9 mouse cellular contexts compared by ENCODE assay signal in genomic region chr2:21142616-21143015, GRCm38 (mm10).
DNase-seq lines count a peak whose midpoint lies in the region; ATAC-seq and TF ChIP-seq lines count a peak whose summit lies in the region.
"Had no signal": no experiment of that assay in that cellular context is flagged by ENCODE, and none has a peak within 500 bp of the region (broad histone marks: within the 10 kb centered on the region; RNA-seq: fewer than 3 reads in every experiment).

No protein-coding gene starts in this region.

- H3K9me3 ChIP-seq in forebrain, embryonic 12.5 days = 0 out of 2 replicates have a peak, but pooled peaks cover 8% of the 10 kb centered on the region
- H3K9me3 ChIP-seq in intestine, embryonic 15.5 days = no peaks in the 10 kb centered on the region
- no peaks in the 10 kb centered on the region for H3K9me3 ChIP-seq in midbrain, embryonic 15.5 days

- peak; percentile 37; the same call in 1 of the 2 replicates for ATAC-seq in forebrain, embryonic 12.5 days (ENCODE audit: low FRiP score)
- ATAC-seq in intestine, embryonic 15.5 days = 0 out of 2 replicates have a peak, but pooled peaks have one; percentile 3
- peak; percentile 35 for ATAC-seq in midbrain, embryonic 15.5 days (replicated peaks)
- ATAC-seq in erythroblast, adult 5-6 weeks (replicated peaks; ENCODE audit: low FRiP score, poor library complexity, severe bottlenecking) = no peak
- ATAC-seq: Patski had no signal

- peak overlapping the region; percentile 77 for H3K9ac ChIP-seq in forebrain, embryonic 12.5 days
- no peak overlapping the region for H3K9ac ChIP-seq in intestine, embryonic 15.5 days
- peak overlapping the region; percentile 82 for H3K9ac ChIP-seq in midbrain, embryonic 15.5 days

- H3K36me3 ChIP-seq in forebrain, embryonic 12.5 days (replicated peaks) = no peaks in the 10 kb centered on the region
- H3K36me3 ChIP-seq in intestine, embryonic 15.5 days = no peaks in the 10 kb centered on the region
- H3K36me3 ChIP-seq in midbrain, embryonic 15.5 days (replicated peaks) = no peaks in the 10 kb centered on the region

- no peak for DNase-seq in layer of hippocampus, adult 2 months (ENCODE audit: low spot score in 2 of 2)
- DNase-seq in layer of hippocampus, adult 9-10 months (ENCODE audit: low spot score) = no peak
- no peak for DNase-seq in MN1 (ENCODE audit: low spot score)
- no peak for DNase-seq in layer of hippocampus, postnatal 25 days (ENCODE audit: extremely low spot score in 1 of 2, low spot score in 1 of 2)

- peaks cover 16% of the 10 kb centered on the region for H3K4me1 ChIP-seq in forebrain, embryonic 12.5 days
- no peaks in the 10 kb centered on the region for H3K4me1 ChIP-seq in intestine, embryonic 15.5 days (replicated peaks)
- H3K4me1 ChIP-seq in midbrain, embryonic 15.5 days = peaks cover 15% of the 10 kb centered on the region

- TF ChIP-seq CTCF in layer of hippocampus, adult 2 months (conservative IDR thresholded peaks at IDR 0.05) = no peak

- no peaks in the 10 kb centered on the region for H3K27me3 ChIP-seq in forebrain, embryonic 12.5 days
- H3K27me3 ChIP-seq in intestine, embryonic 15.5 days (replicated peaks) = no peaks in the 10 kb centered on the region
- H3K27me3 ChIP-seq in midbrain, embryonic 15.5 days (replicated peaks) = no peaks in the 10 kb centered on the region
- H3K27me3 ChIP-seq: Patski had no signal

- peak overlapping the region; percentile 74 for H3K4me3 ChIP-seq in layer of hippocampus, adult 2 months
- H3K4me3 ChIP-seq in forebrain, embryonic 12.5 days (replicated peaks) = peak overlapping the region; percentile 54
- peak overlapping the region; percentile 51 for H3K4me3 ChIP-seq in intestine, embryonic 15.5 days (replicated peaks)
- H3K4me3 ChIP-seq in midbrain, embryonic 15.5 days = peak overlapping the region; percentile 68

- peak overlapping the region; percentile 89 for H3K27ac ChIP-seq in layer of hippocampus, adult 2 months
- peak overlapping the region; percentile 91 for H3K27ac ChIP-seq in forebrain, embryonic 12.5 days
- no peak overlapping the region for H3K27ac ChIP-seq in intestine, embryonic 15.5 days
- peak overlapping the region; percentile 94 for H3K27ac ChIP-seq in midbrain, embryonic 15.5 days

- H3K4me2 ChIP-seq in forebrain, embryonic 12.5 days = peak overlapping the region; percentile 97
- H3K4me2 ChIP-seq in intestine, embryonic 15.5 days (replicated peaks) = peak overlapping the region; percentile 100
- H3K4me2 ChIP-seq in midbrain, embryonic 15.5 days = peak overlapping the region; percentile 99

- 28% methylated on average over 2 of the region's 2 CpGs for WGBS in forebrain, embryonic 12.5 days
- 28% methylated on average over 2 of the region's 2 CpGs for WGBS in intestine, embryonic 15.5 days
- WGBS in midbrain, embryonic 15.5 days = 4% methylated on average over 2 of the region's 2 CpGs
